Mouse (Mus musculus) cerebellum, postnatal 10 days (tissue): ENCODE data around the gene Ppp3ca.

Experiments
- DNase-seq, 2 experiments: peaks; one replicate each; pipeline ENCODE4 v3.0.0; 2021; ENCODE audit warnings: mixed read lengths in 2 of 2

Gene Ppp3ca

DNA sequence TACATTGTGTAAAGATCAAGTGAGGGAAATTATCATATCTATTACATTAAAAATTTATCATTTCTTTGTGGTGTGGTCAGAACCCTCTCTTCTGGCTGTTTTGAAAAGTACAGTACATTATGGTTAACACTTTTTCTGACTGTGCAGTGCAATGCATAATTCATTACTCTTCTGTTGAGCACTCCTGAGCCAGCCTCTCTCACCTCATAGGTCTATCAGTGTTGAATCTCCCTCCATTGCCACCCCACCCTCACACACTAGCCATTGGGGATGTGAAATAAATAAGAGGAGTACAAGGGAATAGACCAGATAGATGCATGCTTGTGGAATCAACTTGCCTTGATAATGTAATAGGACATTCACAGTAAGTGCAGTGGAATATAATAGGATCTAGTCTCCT, 194.4 kb downstream of the Ppp3ca start:
- DNase-seq: no peak

DNA sequence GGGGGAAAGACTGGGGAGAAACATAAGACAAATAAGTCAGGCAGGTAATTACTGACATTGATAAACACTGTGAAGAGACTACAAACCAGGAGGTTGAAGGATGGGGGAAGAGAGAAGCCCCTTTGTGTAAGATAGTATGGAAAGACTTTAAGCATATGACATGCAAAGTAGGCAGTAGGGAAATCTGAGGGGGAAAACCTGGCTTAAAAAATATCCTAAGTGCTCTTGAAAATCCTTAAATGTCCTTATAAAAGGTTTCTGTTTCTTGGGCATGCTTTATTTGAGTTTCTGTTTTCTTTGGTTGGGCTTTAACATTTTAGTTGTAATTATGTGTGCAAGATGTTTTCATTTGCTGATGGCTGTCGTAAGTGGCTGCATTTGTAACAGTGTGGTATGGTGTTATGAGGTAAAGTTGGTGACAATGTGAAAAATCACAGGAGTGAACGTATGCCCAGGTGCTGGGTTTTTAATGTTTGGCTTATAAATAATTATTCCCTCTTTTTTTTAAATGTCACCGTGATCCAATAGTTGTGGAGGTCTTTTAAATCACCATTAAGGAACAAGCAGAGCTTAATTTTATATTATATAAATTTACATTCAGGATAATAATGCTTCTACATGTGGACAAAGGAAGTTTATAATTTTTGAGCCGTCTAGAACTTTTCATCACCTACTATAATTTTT, 195.4 kb downstream of the Ppp3ca start:
- DNase-seq: no peak

DNA sequence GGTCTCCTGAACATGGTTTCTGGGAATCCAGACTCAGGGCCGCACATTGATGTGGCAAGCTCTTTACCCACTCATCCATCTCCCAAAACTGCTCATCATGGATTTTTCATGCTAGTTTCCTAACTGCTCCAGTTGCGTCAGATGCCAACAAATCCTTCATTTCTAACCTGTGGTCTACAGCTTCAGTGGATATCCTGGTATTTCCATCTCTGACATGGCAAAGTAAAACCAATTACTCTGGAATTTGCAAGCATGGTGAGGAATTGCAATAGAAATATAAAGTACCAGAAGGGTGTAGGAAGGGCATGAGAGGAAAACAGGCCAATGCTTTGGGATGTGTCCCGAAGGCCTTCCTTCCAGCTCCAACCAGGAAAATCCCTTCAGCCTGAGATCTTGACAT, 196.2 kb downstream of the Ppp3ca start:
- no peak for DNase-seq

DNA sequence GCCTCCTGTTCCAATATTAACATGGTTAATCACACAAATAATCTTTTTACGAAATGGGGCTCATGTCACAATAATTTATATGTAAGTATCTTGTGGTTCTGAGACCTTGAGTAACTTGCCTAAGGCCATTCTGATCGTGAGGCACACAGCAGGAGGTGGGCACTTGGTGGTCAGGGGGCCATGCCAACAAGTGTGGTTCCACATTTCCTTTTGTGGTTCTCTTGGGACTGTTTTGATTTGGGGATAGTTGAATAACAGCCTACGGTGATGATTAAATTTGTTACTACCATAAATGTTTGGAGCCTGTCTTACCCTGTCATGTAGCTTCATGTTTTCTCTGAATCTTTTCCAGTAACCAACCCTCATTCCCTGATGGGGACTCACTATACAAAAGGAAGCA, 196.6 kb downstream of the Ppp3ca start:
- DNase-seq: no peak

DNA sequence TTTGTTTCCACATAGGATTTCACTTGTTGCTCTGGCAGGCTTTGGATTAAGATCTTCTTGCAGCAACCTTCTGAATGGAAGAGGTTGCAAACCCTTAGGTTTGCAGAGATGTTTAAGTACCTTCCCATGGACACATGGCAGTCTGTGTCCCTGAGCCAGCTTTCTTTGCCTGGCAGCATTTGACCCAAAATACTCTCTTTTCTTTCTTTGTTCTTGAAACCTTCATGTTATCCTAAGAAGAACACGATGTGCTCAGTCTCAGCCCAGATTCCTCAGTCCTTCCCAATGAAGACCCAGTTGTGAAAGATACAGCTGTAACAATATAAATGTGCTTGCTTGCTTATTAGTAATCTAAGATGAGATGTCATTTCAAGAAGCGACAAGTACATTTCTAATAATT, 197.4 kb downstream of the Ppp3ca start:
- no peak for DNase-seq

DNA sequence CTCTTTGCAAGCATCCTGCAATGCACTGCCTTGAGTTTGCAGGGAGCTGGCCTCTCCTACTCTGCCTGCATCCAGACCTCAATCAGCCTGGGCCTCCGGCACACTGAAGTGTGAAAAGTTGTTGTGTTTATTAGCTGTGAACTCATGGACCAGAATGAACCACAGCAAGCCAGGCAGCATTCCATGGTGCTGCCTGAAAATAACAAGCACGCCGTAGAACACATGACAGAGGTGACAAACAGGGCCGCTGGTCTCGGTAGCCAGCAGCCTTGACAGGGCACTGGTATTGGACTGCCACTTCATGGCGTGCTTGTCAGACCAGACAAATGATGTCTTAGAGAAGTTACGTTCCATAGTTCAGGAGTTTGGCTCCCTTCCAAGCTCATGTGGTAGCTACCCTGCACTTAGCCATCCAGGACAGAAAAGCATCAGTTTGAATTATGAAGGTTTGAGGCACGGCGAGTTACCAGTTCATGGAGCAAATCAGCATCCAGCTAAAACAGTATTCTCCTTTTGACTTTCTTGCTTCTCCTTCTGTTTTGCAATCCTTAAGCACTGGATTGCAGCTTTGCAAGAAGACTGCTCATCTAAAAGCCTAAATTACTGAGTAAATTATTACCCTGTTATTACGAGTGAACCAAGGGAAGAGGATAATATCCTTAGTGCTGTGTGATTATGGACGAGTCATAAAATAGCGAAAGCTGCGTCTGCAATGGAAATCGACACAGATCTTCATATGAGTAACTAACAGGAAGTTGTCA, 202.0 kb downstream of the Ppp3ca start:
- DNase-seq: peak; percentile 30 to 48

DNA sequence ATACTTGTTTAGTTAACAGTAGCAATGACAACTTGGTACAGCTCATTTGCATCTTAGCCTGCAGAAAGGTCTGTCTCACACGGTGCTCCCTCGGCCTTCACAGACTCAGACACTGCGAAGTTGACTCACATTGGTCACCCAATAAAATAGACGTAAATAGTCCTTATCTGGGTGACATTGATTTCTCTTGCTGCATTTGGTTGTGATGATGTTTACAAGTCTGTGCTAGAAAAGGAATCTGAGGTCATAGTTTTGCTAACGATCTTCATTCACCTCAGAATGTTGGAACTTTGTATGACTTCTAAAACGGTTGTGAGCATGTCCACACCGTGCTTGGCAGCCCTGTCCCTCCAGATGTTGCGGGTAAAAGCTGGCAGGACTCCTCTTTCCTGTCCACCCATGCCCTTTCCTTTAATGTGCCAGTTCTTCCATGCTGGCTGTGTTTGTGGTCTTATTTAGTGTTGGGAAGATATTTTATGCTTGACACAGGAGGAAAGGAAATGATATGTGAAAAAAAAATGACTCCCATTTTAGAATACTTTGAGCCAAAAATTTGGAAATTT, 202.7 kb downstream of the Ppp3ca start:
- peak; percentile 39 to 54 for DNase-seq

DNA sequence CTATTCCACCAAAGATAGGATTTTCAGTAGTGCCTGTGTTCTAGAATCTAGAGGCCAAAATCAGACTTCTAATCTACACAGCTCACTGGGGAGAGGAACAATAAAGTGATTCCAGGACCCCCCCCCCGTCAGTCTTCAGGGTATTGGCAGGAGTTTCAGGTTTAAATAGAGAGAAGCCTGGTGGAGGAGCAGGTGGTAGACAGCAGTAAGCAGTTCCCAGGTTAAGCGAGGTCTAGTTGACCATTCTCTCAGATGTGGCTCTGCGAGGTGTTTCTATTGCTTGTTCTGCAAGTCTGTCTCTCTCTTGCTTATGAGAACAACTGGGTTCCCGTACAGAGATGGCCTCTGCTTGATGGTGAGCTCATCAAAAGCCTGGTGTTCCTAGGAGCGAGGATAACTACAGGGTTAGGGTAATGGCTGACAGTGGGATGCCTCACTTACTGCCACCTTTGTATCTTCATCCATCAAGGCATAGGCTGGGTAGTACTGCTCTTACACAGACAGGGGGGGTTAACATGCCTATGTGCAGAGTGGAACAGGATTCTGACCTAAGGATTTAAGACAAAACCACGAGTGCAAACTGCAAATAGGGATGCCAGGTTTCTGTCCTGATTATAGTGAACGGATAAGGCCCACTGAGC, 204.0 kb downstream of the Ppp3ca start:
- peak in 1 of 2 experiments; percentile 22 for DNase-seq

DNA sequence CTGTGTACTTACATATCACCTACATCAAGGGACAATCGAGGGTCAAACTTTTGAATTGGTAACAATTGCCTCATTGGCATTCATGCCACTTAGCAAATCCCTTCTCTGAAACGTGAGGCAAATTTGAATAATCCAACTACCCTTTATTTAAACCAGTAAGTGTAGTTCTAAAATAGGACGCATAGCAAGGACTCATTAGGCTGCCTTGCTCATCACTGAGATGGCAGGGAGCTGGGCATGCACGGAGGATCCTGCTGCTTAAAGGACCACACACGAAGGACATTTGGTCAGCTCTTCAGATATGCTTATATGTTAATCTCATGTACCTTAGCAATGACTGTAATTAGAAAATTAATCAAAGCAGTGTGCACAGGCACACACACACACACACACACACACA, 204.6 kb downstream of the Ppp3ca start:
- peak; percentile 20 to 35 for DNase-seq

DNA sequence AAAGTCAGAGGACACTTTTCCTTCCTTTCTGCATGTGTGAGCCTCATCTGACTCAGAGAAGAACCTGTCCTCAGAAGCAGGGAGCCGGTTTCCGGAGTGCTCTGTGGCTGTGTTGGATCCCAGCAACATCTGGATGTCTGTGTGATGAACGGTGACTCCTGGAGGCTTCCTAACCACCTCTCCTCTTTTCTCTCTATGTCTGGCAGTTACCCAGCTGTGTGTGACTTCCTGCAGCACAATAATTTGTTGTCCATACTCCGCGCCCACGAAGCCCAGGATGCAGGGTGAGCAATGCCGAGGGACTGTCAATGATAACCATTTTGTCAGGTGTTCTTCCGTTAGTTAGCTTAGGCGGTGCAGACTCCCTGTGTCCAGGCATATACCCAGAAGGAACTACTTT, 217.8 kb downstream of the Ppp3ca start:
- no peak for DNase-seq

DNA sequence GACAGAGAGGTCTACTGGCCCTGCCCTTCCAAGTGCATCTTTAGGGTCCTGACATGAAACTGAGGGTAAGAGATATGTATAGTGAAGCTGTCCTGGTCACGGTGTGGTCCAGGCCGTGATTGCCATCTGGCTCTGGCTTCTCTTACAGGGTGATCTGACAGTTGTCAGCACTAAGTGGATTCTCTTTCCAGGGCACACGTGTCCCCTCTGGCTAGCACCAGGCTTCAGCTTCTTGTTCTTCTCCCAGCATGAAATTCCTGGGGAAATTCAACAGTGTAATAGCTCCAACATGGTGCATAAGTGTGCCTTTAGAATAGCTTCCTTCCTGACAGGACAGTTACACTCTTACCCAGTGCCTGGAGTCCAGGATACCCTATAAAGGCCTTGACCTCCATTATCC, 222.2 kb downstream of the Ppp3ca start:
- DNase-seq: no peak

DNA sequence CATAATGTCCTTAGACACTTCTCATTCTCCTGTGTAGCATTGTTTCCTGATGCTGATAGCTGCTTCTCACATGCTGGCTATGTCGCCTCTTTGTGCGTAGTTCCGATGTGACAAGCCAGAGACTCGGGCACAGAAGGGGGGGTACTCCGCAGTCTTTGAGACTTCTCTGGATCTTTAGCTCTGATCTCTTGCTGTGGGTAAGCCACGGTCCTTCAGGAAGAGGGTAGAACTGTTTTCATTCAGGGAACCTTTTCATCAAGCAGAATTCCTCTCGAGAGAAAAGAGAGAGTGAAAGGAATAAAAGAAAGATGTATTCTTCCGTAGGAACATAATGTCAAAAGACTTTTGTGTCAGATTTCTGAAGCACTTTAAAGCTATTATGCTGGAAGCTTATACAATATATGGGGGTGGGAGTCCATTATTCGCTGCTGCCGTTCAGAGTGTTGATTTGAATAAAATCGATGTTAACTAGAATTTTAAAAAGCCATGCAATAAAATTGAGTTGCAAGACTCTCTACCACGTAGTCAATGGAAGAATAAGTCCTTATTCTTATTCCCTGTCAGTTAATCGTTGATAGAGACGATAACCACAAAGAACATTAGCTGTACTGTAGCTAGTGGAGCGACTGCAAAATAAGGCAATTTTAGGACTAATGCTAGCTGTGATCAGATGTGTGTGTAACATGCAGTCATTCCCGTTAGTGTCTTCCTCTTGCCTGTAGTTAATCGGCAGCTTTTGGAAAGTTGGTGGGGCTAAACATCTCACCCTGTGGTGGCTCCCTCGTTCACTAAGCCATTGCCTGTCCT, 223.9 kb downstream of the Ppp3ca start:
- no peak for DNase-seq

DNA sequence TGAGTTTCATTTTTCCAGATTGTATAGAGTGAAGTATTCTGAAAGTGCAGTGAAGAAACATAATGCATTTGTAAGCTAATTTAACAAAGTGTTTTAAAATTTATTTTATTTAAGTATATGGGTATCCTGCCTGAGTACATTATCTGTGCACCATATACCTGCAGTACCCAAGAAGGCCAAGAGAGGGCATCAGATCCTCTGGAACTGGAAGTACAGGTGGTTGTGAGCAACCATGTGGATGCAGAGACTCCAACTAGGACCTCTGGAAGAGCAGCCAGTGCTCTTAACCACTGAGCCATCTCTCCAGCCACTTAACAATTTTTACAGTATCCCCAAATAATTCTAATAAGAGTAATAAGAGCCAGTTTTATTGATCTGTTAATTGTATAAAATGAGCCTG, 225.6 kb downstream of the Ppp3ca start:
- DNase-seq: peak; percentile 38 to 45

DNA sequence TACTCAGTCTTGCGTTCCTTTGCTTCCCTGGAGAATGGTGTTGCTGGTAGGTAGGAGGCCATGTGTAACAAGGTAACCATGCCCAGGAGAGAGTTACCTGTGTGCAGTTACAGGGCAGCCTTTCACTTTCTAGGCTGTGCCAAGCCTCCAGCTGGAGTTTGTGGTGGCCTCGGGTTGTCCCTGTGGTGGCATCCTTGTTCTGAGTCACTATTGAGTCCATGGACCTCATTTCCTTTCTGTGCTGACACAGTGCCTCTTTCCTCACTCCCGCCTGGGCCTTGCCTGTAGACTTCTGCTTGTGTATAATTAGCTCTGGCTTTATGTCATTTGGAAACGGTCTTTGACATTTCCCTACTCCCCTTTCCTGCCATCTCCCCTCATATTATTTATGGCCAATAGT, 226.4 kb downstream of the Ppp3ca start:
- DNase-seq: no peak

DNA sequence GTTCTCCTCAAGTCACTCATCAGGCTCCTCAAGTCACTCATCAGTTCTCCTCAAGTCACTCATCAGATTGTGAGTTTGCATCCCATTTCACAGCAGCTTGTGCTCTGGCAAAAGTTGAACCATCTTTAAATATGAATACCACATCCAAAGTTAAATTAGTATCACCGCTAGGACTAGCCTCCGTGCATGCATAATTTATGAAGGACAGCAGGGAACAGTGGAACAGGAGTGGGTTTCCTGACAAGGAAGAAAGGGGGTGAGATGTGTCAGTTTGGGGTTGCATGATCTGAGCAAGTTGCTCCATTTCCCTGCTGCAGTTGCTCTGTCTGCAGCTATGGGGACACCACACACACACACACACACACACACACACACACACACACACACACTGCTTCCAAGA, 229.8 kb downstream of the Ppp3ca start:
- DNase-seq: no peak

DNA sequence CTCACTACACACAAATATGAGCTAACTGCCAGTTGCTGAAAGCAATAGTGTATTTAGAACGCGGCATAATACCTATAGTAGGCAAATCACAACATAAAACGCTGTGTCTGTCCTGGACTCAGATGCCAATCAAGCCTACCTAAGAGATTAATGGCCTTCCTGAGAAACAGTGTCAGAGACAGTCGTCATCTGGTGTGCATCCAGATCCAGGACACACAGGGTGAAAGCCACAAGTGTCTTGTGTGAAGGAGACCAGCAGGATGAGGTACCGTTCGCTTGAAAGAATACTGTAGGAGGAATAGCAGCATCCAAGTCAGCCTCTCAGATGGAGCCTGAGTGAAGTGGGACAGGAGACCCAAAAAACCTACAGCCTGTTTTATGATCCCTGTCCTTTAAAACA, 231.1 kb downstream of the Ppp3ca start:
- DNase-seq: peak; percentile 22 to 26

DNA sequence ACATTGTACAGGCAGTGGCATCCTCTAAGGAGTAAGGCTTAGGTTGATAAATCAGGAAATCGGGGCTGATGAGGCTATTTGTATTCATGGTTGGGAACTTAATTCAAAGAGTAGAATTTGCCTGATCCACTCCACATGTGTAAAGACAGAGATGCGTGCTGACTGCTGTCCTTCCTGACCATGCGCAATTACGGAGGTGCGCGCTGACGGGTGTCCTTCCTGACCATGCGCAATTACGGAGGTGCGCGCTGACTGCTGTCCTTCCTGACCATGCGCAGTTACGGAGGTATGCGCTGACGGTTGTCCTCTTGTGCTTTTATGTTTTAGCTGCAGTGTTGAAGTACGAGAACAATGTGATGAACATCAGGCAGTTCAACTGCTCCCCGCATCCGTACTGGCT, 232.9 kb downstream of the Ppp3ca start:
- no peak for DNase-seq

DNA sequence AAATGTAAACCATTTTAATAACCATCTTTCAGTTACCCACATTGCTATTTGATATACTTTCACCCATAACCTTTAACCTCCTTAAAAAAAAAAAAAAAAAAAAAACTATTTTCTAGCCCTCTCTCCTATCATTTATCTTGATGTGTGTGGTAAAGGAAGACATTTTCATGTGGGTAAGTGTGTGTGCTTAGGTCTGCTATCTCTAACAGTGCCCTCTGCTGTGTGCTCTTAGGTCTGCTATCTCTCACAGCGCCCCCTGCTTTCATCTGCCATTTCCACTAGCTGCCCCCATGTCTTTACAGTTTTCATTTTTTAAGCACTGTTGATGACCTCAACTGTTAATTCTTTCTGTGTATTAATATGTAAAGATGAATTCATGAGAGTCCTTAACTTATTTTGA, 235.7 kb downstream of the Ppp3ca start:
- peak; percentile 54 to 57 for DNase-seq

DNA sequence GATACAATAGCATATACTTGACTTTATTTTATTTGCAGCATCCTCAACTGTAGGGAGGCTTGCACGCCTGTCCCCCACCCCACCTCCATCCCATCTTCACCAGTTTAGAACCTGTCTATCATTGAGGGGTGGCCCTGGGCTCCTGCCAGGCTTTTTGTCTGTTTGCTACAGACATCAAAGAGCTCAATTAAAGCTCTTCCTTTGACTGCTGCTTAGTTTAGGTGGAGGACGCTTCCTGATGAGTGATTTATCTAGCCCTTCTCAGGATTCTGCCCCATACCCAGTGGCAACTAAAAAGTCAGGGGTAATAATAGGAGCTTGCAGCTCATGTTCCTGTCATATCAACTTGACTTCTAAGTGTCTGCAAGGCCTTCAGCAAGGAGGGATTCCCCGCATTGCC, 239.6 kb downstream of the Ppp3ca start:
- no peak for DNase-seq

DNA sequence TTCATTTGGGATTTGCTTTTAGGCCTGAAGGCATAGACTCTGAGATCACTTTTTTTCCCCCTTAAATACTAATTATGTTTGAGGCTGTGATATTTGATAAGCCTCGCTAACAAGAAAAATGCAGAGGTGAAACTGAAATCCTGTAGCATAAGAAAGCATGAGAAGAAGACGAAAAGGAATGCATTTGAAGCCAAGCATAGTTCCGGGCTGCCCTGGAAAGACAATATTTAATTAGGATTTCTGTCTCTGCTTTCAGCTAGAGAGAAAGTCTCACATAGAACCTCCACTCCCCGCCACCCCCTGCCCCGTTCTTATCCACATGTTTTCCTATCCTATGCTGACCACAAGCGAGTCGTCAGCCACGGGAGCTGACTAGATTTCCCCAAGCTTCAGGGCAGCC, 241.4 kb downstream of the Ppp3ca start:
- no peak for DNase-seq

DNA sequence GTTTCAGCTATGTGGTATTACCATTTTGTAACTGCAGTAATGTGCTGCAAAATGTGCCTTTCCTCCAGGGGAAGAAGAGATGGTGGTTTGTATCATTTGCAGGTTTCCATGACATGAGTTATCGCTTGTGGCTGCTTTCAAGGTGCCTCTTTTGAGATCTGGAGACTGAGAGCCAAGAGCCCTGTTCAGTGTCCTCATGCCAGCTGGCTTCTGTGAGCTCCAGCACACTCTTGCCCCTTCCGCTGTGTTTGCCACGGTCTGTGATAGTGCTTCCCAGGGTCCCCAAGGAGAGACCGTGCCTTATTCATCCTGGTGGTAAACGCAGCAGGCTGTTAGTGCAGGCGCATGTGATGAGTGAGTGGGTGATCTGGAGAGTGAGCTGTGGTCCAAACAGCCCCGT, 247.2 kb downstream of the Ppp3ca start:
- DNase-seq: peak in 1 of 2 experiments; percentile 48

DNA sequence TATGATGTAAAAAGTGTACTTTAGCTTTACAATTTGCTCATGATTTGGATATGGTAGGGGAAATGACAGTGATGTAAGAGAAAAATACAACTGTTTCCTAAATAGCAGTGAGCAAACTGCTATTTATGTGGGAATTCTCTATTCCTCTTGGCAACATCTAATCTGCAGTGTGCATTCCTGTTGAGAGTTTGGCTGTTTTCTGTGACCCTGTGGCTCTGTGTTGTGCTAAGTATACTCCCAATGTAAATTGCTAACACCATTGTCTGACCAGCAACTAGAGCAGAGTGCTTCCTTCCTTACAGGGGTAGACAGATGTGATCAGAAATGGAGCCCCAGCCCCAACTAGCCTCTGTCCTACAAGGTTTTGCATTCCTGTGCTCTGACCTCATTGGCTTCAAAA, 263.1 kb downstream of the Ppp3ca start:
- DNase-seq: peak in 1 of 2 experiments; percentile 34
